Mouse (Mus musculus): Measurements from ENCODE around the gene Abi1.

DNA sequence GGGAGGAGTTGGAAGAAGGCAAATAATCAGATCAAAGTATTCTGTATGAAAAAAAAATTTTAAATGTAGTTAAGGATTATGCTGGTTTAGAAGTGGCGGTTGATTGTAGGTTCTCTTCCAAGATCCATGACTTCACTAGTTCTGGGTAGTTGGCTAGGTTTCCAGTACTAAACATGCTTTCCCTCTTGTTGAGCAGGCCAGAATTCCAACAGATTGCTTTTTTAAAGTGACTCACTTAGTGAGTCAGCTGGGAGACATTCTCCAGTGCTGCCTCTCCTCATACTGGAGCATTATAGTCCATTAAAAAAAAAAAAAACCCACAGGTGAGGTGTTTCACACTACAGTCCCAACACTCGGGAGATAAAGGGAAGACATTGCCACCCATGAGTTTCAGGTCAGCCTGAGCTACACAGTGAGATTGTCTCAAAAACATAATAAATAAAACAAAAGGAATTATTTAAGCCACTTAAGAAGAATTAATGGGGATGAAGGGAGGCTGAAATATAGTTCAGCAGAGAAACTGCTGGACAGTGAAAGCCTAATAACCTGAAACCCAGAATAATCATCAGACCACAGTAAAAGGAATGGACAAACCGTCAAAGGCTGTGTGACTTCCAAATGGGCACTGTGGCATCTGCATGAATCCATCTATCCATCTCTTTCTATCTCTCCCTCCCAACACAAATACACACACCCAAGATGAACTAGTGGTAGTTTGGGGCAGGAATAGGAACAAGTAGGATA lies 5.2 kb downstream of the Abi1 start:
- TF ChIP-seq POLR2A (IDR thresholded peaks at IDR 0.05; ENCODE audit: borderline replicate concordance, low read depth, low read length) (no peak), CTCF (IDR thresholded peaks at IDR 0.05; ENCODE audit: low read depth, low read length) (no peak)
